Mouse (Mus musculus): ENCODE data around the gene Ppp2r2d. TPM values are rescaled to one million over a fixed set of nuclear protein-coding genes. Genes with fewer than 3 reads are reported as not detected.

Ppp2r2d gene
- polyA plus RNA-seq, 1 experiment: 103 TPM

- TF ChIP-seq CTCF (IDR thresholded peaks at IDR 0.05; ENCODE audit: borderline replicate concordance, extremely low read depth, insufficient read depth, insufficient read length): no peak
- no peak for TF ChIP-seq POLR2A (IDR thresholded peaks at IDR 0.05; ENCODE audit: borderline replicate concordance, extremely low read depth, insufficient read depth, insufficient read length, poor library complexity, severe bottlenecking)
- no peak for DNase-seq (ENCODE audit: low read depth)
Measured at GRCm38 (mm10) chr7:138906441-138906840, 60.6 kb downstream of the Ppp2r2d start.

- TF ChIP-seq POLR2A (IDR thresholded peaks at IDR 0.05; ENCODE audit: borderline replicate concordance, extremely low read depth, insufficient read depth, insufficient read length, poor library complexity, severe bottlenecking): no peak
- TF ChIP-seq CTCF (IDR thresholded peaks at IDR 0.05; ENCODE audit: borderline replicate concordance, extremely low read depth, insufficient read depth, insufficient read length): no peak
- peak; percentile 47 for DNase-seq (ENCODE audit: low read depth)
Measured at GRCm38 (mm10) chr7:138907043-138907442, 61.2 kb downstream of the Ppp2r2d start.

GRCm38 (mm10) chr7:138907976-138908375, 62.1 kb downstream of the Ppp2r2d start:
- TF ChIP-seq POLR2A (IDR thresholded peaks at IDR 0.05; ENCODE audit: borderline replicate concordance, extremely low read depth, insufficient read depth, insufficient read length, poor library complexity, severe bottlenecking): no peak
- no peak for DNase-seq (ENCODE audit: low read depth)

- no peak for DNase-seq (ENCODE audit: low read depth)
- no peak for TF ChIP-seq POLR2A (IDR thresholded peaks at IDR 0.05; ENCODE audit: borderline replicate concordance, extremely low read depth, insufficient read depth, insufficient read length, poor library complexity, severe bottlenecking)
- no peak for TF ChIP-seq CTCF (IDR thresholded peaks at IDR 0.05; ENCODE audit: borderline replicate concordance, extremely low read depth, insufficient read depth, insufficient read length)
Measured at GRCm38 (mm10) chr7:138908768-138909276, 62.9 kb downstream of the Ppp2r2d start.

GRCm38 (mm10) chr7:138909277-138910192, 63.7 kb downstream of the Ppp2r2d start, which contains the start of gene Bnip3:
Gene Bnip3, minus strand, starts transcription at chr7:138909519.
- TF ChIP-seq CTCF (IDR thresholded peaks at IDR 0.05; ENCODE audit: borderline replicate concordance, extremely low read depth, insufficient read depth, insufficient read length) (no peak), POLR2A (IDR thresholded peaks at IDR 0.05; ENCODE audit: borderline replicate concordance, extremely low read depth, insufficient read depth, insufficient read length, poor library complexity, severe bottlenecking) (0 out of 2 replicates have a peak, but pooled peaks have one; percentile 56)
- DNase-seq (ENCODE audit: low read depth): peak; percentile 95

- TF ChIP-seq POLR2A (IDR thresholded peaks at IDR 0.05; ENCODE audit: borderline replicate concordance, extremely low read depth, insufficient read depth, insufficient read length, poor library complexity, severe bottlenecking): no peak
- TF ChIP-seq CTCF (IDR thresholded peaks at IDR 0.05; ENCODE audit: borderline replicate concordance, extremely low read depth, insufficient read depth, insufficient read length): no peak
- DNase-seq (ENCODE audit: low read depth): no peak
Measured at GRCm38 (mm10) chr7:138910193-138910562, 64.3 kb downstream of the Ppp2r2d start.

- no peak for DNase-seq (ENCODE audit: low read depth)
- TF ChIP-seq POLR2A (IDR thresholded peaks at IDR 0.05; ENCODE audit: borderline replicate concordance, extremely low read depth, insufficient read depth, insufficient read length, poor library complexity, severe bottlenecking) (no peak), CTCF (IDR thresholded peaks at IDR 0.05; ENCODE audit: borderline replicate concordance, extremely low read depth, insufficient read depth, insufficient read length) (no peak)
Measured at GRCm38 (mm10) chr7:138913616-138914015, 67.7 kb downstream of the Ppp2r2d start.

- TF ChIP-seq CTCF (IDR thresholded peaks at IDR 0.05; ENCODE audit: borderline replicate concordance, extremely low read depth, insufficient read depth, insufficient read length) (peak; percentile 21; the same call in 1 of the 2 replicates), POLR2A (IDR thresholded peaks at IDR 0.05; ENCODE audit: borderline replicate concordance, extremely low read depth, insufficient read depth, insufficient read length, poor library complexity, severe bottlenecking) (no peak)
Measured at GRCm38 (mm10) chr7:138919156-138919944, 73.5 kb downstream of the Ppp2r2d start.

GRCm38 (mm10) chr7:138921611-138922010, 75.7 kb downstream of the Ppp2r2d start:
- TF ChIP-seq CTCF (IDR thresholded peaks at IDR 0.05; ENCODE audit: borderline replicate concordance, extremely low read depth, insufficient read depth, insufficient read length): no peak
- no peak for TF ChIP-seq POLR2A (IDR thresholded peaks at IDR 0.05; ENCODE audit: borderline replicate concordance, extremely low read depth, insufficient read depth, insufficient read length, poor library complexity, severe bottlenecking)
- no peak for DNase-seq (ENCODE audit: low read depth)

More at GRCm38 (mm10) chr7:138919156-138919944, 73.5 kb downstream of the Ppp2r2d start:
- DNase-seq (ENCODE audit: low read depth): peak; percentile 56

GRCm38 (mm10) chr7:138923756-138924425, 78.0 kb downstream of the Ppp2r2d start:
- peak; percentile 47; the same call in 1 of the 2 replicates for TF ChIP-seq CTCF (IDR thresholded peaks at IDR 0.05; ENCODE audit: borderline replicate concordance, extremely low read depth, insufficient read depth, insufficient read length)
- no peak for TF ChIP-seq POLR2A (IDR thresholded peaks at IDR 0.05; ENCODE audit: borderline replicate concordance, extremely low read depth, insufficient read depth, insufficient read length, poor library complexity, severe bottlenecking)
- DNase-seq (ENCODE audit: low read depth): peak; percentile 57

Measured in brain, embryonic 14.5 days (tissue).